Mouse (Mus musculus) liver, adult (tissue): ENCODE measurements around the gene Slc39a1.

Source experiments
- GATA4 ChIP-seq: IDR thresholded peaks from 2 replicates; pipeline ENCODE4 v1.6.1; 2014; ENCODE audit warnings: mild to moderate bottlenecking, low read length; ENCODE audit not compliant: insufficient replicate concordance

Gene Slc39a1

GRCm38 (mm10) chr3:90256731-90257530, 9.0 kb downstream of the Slc39a1 start:
- no peak for TF ChIP-seq GATA4

GRCm38 (mm10) chr3:90258521-90258920, 10.5 kb downstream of the Slc39a1 start:
- no peak for TF ChIP-seq GATA4

- no peak for TF ChIP-seq GATA4
Observed at GRCm38 (mm10) chr3:90263121-90263771, 15.3 kb downstream of the Slc39a1 start.

GRCm38 (mm10) chr3:90264687-90265033, 16.7 kb downstream of the Slc39a1 start:
- no peak for TF ChIP-seq GATA4

- TF ChIP-seq GATA4, result no peak
Observed at GRCm38 (mm10) chr3:90265034-90265931, 17.3 kb downstream of the Slc39a1 start, which contains the start of gene Dennd4b. Gene Dennd4b, plus strand, starts transcription at chr3:90265185.

GRCm38 (mm10) chr3:90265932-90266741, 18.2 kb downstream of the Slc39a1 start:
- no peak for TF ChIP-seq GATA4

- TF ChIP-seq GATA4, result no peak
Observed at GRCm38 (mm10) chr3:90266901-90267775, 19.2 kb downstream of the Slc39a1 start.

- no peak for TF ChIP-seq GATA4
Observed at GRCm38 (mm10) chr3:90268190-90268589, 20.2 kb downstream of the Slc39a1 start.

- no peak for TF ChIP-seq GATA4
Observed at GRCm38 (mm10) chr3:90268971-90269370, 21.0 kb downstream of the Slc39a1 start.

GRCm38 (mm10) chr3:90270784-90271183, 22.8 kb downstream of the Slc39a1 start:
- TF ChIP-seq GATA4, result no peak

GRCm38 (mm10) chr3:90272170-90272569, 24.2 kb downstream of the Slc39a1 start:
- TF ChIP-seq GATA4, result no peak

- no peak for TF ChIP-seq GATA4
Observed at GRCm38 (mm10) chr3:90273855-90274254, 25.9 kb downstream of the Slc39a1 start.

- no peak for TF ChIP-seq GATA4
Observed at GRCm38 (mm10) chr3:90275286-90275685, 27.3 kb downstream of the Slc39a1 start.

GRCm38 (mm10) chr3:90276858-90277257, 28.9 kb downstream of the Slc39a1 start:
- TF ChIP-seq GATA4, result no peak
